Mouse (Mus musculus) B cell, adult 2 months (primary cell): ENCODE results near the gene Spaar.

Experiments
- DNase-seq, 2 experiments: peaks; one replicate each; pipeline ENCODE4 v3.0.0; 2022

Gene Spaar

DNA sequence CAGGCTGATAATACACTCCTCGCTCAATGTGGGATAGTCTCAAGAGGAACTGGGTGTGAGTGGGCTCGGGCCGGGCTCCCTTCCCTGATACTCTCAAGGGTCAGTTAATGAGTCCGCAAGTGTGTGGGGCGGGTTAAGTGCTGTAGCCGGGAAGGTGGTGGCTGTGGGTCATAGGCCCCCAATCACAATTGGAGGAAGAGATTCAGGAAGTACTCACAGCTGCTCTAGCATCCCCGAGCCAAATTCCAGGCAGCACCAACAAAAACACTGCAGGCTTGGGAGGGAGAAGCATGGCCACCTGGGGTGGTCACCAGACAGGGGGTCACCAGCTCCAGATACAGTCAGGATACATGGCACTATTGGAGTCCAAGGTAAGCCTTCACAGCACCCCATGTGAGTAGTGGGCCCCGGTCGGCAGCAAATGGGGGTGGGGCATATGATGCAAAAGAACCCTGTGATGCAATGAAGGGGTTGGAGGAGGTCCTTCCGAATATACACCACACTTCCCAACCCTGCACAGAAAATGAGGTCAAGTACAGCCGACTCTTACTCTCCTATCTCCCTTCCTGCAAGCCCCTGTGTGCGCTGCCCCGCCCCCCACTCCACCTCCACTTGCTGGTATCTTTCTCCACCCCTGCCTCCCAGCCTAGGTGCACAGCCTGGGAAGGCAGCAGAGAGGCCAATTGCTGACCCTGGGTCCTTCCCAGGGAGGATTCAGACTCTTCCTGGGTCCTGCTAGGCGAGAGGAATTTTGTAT is at the start of gene Spaar:
Spaar (plus strand) TSS at position 241 of the 757 bp plus-strand sequence.
- no peak for DNase-seq

DNA sequence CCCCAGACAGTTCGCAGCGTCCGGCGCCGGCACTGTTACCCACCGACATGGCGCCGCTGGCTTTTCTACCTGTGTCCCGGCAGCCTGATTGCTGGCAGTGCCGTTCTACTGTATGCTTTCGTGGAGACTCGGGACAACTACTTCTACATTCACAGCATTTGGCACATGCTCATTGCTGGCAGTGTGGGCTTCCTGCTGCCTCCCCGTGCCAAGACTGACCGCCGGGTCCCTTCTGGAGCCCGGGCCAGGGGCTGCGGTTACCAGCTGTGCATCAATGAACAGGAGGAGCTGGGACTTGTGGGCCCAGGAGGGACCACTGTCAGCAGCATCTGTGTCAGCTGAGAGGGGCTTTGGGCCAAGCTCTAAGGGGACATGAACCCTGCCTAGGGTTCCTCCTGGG is 39.8 kb upstream of the Spaar start:
- no peak for DNase-seq

DNA sequence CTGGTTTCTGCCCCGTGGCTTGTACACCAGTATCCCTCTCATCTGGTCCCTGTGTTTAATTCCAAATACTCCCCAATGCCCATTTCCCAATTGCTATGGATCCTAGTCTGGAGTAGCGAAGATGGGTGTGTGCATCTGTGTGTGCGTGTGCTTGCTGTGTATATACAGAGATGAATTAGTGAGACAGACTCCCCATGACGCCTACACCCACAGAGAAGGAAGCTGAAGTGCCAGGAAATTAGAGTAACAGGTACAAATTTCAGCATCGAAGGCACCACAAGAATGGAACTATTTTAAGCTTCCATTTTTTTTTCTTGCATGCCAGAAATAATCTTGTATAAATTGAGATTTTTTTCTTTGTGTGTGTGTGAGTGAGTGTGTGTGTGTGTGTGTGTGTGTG is 38.8 kb upstream of the Spaar start:
- DNase-seq: no peak

DNA sequence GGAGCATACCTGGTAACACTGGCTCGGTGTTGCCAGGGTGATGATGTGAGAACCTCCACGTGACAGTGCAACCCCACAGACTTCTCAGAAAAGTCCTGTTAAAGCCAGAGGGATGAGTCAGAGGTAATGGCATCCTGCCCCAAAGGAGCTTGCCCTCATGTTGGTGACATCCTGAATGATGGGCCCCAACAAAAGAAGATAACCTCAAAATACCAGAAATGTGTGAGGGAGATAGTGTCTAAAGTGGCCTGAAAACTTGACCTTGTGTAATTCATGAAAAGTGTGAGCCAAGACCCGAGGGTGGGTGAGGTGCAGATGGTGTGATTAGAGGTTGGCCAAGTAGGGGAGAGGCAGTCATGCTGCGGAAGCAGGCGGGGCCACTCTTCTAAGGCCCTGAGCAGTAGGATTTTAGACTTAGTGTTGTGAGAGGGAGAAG is 36.0 kb upstream of the Spaar start:
- DNase-seq: no peak

DNA sequence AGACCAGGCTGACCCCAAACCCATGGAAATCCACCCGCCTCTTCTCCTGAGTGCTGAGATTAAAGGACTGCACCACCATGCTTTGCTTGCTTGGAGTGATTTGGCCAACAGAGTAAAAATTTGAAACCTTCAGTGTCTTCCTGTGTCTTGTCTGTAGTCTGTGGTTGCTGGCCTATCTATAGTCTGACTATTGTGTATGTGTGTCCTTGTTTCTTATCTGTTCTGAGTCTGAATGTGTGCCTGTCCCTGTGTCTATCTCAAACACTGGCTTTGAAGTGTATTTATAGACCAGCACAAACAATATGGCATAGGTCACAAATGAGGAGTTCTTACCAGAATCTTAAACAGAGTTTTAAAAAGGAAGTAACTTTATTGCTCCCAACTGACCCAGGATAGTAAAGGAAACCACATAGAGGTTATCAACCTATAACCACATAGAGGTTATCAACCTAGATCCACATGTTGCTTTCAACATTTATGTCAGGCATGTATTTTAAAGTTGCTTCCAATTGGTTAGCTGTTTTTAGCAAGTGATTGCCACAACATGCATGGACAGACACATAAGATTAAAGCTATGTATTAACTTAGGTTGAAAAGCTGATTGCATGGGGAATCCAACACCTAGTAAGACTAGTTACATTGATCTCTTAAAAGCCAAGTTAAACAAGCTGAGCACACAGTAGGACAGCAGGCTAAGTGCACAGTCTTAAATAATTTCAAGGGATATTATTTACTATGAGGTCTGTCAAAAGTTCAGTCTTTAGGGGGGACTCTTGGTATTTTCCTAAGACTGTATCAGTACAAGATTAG is 35.2 kb upstream of the Spaar start:
- no peak for DNase-seq

DNA sequence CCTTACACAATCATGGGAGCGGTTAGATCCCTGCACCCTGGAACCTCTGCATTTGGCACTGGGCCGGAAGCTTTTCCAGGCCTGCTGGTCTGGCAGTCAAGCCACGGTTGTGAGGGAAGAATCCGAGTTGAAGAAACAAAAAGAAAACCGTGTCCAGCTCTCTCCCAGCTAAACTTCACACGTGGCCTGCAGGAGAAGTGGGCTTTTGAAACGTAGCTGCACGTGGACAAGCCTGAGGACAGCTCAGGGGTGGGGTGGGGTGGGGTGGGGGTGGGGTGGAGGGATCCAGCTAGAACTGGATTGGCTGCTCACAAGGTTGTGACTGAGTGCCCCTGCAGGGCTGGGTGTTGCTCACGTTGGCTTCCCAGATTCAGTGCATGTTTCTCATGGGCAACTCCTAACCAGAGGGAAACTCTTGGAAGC is 34.6 kb upstream of the Spaar start:
- no peak for DNase-seq

DNA sequence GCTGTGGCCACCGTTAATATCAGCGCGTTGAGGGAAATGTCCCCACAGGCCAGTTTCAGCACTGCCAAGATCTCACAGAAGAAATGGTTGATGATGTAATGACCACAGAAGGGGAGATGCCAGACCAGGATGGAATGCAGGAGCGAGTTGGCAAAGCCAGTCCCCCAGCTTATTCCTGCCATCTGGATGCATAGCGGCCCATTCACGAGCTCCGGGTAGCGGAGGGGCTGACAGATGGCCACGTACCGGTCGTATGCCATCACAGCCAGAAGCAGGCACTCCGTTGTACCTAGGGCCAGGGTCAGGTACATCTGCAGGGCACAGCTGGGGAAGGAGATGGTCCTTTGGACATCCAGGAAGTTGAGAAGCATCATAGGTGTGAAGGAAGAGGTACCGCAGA is 33.3 kb upstream of the Spaar start:
- no peak for DNase-seq

DNA sequence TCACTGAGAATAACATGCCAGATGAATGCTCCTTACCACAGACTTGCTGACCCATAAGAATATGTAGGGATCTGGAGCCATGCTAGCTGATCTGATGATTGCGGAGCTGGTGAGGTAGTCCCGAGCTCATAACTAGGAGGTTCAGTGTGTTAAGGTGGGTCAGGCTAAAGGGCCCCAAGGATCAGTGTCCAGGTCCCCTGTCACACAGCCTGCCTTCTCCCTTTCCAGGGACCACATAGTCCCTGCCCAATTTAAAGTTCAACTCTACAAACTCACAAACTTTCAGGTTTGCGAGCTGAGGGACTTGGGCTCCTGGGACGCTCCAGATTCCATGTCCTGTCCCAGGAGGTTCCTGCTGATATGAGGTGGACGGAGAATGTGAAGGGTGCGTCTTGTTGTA is 29.1 kb upstream of the Spaar start, which contains the start of gene Olfr70:
Olfr70 (minus strand) TSS at position 101 of the 400 bp plus-strand sequence.
- no peak for DNase-seq

DNA sequence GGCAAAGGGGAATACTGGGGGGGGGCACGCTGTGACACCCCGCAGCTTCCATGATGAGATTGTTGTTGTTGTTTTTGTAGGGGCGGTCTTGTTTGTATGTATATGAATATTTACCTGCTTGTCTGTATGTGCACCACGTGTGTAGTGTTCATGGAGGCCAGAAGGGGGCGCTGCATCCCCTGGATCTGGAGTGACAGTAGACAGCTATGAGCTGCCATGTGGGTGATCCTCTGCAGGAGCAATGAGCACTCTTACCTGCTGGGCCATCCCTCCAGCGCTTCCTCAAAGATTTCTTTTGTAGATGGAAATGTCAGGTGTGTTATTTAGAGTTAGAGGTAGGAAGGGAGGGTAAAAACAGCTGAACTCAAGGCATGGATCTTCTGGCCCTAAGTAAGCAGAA is 26.4 kb upstream of the Spaar start:
- DNase-seq: peak; percentile 9 to 17

DNA sequence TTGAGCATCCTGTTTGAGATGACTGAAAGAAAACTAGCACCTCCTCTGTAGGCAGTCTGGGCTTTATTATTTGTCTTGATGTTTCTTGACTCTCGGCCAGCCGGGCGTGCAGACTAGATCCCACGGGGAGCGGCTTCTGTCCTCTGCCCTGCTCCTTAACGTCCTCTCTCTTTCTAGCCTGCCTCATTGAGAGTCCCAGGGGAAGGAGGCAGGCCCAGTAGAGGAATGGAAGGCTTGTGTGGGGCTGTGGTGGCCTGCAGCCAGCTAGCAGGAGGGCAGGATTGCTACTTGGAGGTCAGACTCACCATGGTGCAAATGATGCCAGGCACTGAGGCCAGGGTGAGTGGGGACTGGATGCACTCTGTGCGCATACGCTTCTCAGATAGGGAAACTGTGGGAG is 26.0 kb upstream of the Spaar start:
- no peak for DNase-seq

DNA sequence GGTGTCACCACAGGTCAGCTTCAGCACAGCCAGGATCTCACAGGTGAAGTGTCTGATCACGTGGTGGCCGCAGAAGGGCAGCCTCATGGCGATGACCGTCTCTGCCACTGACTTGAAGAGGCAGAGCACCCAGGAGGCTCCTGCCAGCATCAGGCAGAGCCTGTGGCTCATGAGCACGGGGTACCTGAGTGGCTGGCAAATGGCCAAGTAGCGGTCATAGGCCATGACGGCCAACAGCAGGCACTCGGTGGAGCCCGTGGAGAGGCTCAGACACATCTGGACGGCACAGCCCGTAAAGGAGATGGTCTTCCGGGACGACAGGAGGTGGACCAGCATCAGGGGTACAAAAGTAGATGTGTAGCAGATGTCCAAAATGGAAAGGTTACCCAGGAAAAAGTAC is 23.8 kb upstream of the Spaar start:
- no peak for DNase-seq

DNA sequence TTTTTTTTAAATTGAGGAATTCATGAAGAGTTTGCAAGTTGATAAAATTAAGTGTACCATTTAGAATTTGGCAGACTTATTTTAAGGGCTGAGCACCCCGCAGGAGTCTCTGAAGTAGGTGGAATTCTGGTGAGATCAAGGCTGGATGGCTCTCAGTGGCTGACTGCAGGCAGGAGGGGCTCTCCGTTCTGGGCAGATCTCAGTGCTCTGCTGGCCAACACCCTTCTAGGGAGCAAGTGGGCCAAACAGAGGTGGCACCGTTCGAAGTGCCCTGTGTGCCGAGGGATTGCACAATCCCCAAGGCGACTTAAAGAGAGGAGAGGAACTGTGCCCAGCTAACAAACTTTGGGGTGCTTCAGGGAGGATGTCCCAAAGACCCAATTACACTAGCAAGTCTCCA is 20.0 kb upstream of the Spaar start, which contains the start of gene Olfr71:
Olfr71 (minus strand) TSS at position 387 of the 400 bp plus-strand sequence.
- DNase-seq: no peak

DNA sequence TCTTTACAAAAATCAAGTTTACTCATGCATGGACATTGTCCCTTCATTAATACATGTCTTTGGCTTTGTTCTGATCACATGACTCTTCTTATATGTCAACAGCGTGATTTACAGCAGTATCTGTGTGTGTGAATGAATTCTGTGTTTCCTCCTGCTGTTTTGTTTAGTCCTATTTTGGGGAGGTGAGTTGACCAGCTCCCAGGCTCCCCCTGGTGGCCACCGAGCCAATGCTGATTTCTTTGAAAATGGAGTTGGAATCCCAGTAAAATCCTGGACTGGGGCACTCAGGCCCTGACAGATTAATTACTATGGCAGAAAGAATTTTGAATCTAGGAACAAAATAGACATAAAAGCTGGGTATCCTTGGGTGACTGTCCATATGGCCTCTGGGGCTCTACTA is 18.0 kb upstream of the Spaar start:
- DNase-seq: peak; percentile 85 to 88

DNA sequence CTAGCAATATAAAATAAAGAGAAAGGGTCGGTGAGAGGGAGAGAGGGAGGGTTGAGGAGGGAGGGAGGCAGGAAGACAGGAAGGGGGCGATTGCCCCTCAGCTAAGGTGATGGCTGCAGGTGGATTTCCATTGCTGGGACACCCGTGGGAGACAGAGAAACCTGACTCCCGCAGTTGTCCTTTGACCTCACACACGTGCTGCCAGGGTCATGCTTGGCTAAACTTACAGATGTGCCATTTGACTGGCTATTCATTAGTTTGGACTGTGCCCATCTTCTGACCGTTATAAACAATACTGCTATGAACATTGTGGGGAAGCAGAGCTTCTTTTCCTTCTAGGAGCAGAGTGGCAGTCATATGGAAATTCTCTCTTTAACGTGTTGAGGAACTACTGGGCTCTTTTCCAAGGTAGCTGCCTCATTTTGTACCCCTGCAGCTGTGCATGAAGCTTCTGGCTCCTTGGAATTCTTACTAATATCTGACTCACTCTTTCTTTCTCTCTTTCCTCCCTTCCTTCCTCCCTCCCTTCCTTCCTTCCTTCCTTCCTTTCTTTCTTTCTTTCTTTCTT is 16.1 kb upstream of the Spaar start:
- no peak for DNase-seq

DNA sequence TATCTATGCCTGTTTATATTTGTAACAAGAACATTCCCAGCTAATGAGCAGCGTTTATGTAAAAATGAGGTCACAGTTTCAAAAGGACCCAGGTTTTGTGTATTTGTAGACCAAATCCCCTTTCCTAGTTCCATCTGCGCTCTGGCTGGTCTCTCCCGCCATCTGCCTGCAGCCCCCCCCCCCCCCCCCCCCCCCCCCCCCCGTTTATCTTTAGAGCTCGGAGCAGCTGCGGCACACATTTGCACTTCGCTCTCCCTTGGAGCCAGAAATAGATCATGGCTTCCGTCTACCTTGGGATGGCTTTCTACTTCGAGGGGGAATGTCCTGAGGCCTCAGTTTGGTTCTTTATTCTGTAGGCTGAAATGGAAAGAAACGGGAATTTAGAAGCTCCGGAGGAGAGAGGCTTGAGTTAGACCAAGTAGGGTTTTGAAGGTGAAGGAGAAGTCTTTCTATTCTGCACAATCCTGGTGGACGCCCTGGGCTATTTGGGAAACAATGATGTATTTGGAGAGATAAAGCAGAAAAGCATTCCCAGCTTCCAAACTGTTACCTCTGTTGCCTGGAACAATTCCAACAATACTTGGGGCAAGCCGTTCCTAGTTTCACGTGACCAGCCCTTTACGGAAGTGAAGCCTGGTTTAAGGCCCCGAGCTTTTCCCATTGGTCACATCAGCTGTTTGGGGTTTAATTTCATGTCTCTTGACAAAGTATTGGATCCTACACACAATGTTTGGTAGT is 9.2 kb upstream of the Spaar start:
- DNase-seq: no peak

DNA sequence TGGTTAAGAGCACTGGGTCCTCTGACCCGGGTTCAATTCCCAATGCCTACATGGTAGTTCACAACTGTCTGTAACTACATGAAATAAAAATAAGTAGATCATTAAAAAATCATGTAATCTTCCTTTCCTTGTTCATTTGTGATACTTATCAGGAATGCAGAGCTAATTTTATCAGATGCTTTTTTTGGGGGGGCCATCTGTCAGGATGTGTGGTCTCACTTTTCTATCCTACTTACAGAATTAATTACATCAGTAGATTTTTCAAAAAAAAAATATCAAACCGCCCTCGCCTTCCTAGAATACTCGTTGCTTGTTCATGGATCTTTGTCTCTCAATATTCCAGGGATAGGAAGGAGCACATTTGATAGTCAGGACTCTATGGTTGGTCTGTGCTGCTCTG is 7.6 kb upstream of the Spaar start:
- no peak for DNase-seq

DNA sequence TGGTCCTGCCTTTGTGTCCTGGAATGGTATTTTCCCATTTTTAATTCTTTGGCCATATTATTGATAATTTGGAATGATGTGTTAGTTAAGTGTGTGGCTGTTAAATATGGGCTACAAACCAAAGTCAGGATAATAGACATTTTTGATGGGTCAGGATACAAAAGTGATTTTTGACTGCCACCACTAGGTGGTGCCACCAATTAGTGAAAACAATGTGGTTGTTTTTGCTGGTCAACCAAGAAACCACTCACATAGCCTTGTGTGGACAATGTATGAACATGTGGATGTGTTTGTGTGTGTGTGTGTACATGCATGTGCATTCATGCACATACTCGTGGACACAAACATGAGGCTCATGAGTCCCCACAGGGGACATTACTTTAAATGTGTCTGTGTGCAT is 5.1 kb upstream of the Spaar start:
- DNase-seq: peak; percentile 32 to 34

DNA sequence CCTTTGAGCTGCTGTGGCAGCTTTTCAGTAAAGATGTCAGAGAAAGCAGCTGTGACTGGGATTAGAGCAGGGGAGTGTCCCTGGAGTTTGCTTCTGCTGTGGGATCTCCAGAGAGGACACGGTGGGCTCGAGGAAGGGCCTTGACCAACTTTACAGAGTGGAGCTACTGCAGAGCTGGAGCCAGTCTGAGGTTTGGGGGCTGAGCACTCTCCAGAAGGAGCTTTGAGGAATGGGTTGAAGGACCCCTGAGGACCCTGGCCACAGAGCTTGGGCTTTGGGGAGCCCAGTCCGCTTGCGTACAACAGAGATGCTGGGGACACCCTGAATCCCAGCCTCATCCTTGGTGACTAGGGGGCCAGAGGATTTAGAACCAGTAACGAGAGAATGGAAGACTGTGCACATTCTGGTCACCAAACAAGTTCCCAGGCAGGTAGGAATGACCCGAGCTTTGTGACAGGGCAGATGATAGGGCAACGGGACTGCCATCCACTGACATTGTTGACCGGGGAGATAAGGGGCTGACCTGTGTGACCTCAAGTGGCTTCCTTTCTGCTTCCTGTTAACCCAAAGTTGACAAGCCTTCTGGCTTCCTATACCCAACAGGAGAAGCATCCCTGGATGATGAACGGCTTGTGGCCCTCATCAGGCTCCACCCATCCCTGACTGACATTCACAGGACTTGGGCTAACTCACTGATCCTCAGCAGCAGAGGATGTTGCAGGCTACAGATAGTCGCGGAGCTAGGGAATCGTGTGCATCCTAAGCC is 3.4 kb upstream of the Spaar start:
- DNase-seq: no peak

DNA sequence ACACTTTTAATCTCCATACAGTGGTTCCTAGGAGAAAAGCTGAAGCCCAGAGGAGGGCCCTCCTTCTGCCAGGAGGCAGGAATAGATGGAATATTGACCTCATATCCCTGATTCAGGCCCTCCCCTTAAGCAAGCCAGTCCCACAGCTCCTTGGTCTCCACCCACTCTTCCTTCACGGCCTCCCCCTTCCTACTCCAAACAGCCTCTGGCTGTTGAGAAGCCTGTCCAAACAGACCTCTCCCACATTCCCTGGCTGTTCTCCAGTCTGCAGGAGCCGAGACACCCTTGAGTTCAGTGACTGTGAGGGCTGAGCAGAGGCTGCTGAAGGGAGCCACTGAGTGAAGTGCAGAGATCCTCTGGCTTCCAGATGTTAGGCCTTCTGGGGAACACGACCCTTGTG is 2.8 kb upstream of the Spaar start, which contains the start of gene Hrct1:
Hrct1 (plus strand) TSS at position 194 of the 400 bp plus-strand sequence.
- DNase-seq: no peak

DNA sequence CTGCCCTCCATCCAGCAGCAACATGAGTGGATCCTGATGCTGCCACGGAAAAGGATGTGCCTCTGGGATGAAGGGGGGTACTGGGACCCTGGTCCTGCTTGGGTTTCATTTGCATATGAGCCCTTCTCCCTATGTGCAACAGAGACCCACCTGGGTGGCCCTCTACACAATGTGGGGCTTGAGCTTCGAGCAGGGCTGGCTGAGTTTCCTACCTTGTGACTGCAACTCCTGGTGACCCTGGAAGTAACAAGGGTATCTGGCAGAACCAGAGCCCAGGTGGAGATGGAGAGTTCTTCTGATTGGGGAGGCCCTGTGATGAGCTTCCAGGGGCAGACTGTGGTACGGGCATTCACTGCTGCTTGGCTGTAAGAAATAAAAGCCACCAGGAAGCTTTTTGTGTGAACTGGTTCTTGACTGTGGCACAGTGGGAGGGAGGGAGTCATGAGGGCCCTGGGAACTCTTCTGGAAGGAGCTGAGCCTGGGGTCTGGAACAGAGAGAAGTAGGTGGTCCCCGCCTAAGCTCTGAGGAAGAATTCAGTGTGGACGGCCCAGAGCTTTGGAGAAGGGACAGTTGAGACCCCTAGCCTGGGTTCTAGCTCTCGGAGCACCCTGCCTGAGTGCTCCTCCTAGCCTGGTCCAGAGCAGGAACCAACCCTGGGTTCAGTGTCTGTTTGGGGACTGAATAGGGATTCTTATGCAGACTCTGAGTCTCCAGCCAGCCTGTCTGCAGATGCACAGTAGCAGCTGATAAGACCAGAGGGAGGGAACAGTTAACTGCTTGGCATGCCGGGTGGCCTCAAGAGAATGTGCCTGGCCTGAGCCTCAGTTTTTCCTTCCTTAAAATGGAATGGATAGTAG is 1.9 kb upstream of the Spaar start:
- DNase-seq: no peak

DNA sequence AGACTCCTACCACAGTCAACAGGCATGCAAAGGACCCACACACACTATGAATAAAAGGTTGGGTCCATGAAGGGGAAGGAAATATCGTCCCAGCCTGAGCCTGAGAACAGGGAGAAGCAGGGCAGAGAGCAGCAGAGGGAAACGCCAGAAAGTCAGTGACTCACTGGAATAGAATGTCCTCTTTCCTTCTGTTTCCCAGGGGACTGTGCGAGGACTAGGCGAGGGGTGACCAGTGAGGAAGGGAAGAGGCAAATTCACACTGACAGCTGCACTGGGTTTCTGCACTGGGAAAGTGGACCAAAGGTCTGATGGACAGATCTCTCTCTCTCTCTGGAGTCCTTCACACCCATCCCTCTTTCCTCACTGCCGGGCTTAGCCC is 1.3 kb upstream of the Spaar start:
- no peak for DNase-seq
